Mouse (Mus musculus) liver, embryonic 12.5 days (tissue): ENCODE results near the gene Ptprn2. TPM values are rescaled to one million over a fixed set of nuclear protein-coding genes. Genes with fewer than 3 reads are reported as not detected.

ENCODE experiments used
- ATAC-seq: fragments of 200-750 bp; cut with Nextera tagmentation; 2 replicates; pipeline ENCODE4 v1.8.0; 2017; ENCODE audit warnings: moderate number of reproducible peaks, mild to moderate bottlenecking, moderate library complexity
- H3K27ac ChIP-seq: fragments of 300-500 bp; sonication (generic); 2 replicates; pipeline ENCODE4 v1.5.1; 2016; ENCODE audit warnings: mild to moderate bottlenecking
- H3K27me3 ChIP-seq: fragments of 300-500 bp; sonication (generic); replicated peaks from 2 replicates; pipeline ENCODE4 v1.6.1; 2016; ENCODE audit warnings: mild to moderate bottlenecking, moderate library complexity
- H3K36me3 ChIP-seq: fragments of 300-500 bp; sonication (generic); 2 replicates; pipeline ENCODE4 v1.6.1; 2016; ENCODE audit warnings: mild to moderate bottlenecking, moderate library complexity
- H3K4me1 ChIP-seq: fragments of 300-500 bp; sonication (generic); 2 replicates; pipeline ENCODE4 v1.6.1; 2016
- H3K4me2 ChIP-seq: fragments of 300-500 bp; sonication (generic); 2 replicates; pipeline ENCODE4 v1.6.1; 2016; ENCODE audit warnings: mild to moderate bottlenecking, moderate library complexity
- H3K4me3 ChIP-seq: fragments of 300-500 bp; sonication (generic); 2 replicates; pipeline ENCODE4 v1.5.1; 2016; ENCODE audit warnings: mild to moderate bottlenecking, moderate library complexity
- H3K9ac ChIP-seq: fragments of 300-500 bp; sonication (generic); 2 replicates; pipeline ENCODE4 v1.6.1; 2016; ENCODE audit warnings: mild to moderate bottlenecking, moderate library complexity
- H3K9me3 ChIP-seq: fragments of 300-500 bp; sonication (generic); replicated peaks from 2 replicates; pipeline ENCODE4 v1.6.1; 2016; ENCODE audit warnings: mild to moderate bottlenecking, moderate library complexity
- WGBS: fragments of 180-500 bp; shearing (Covaris S2); methylation state at CpG from one replicate; pipeline ENCODE4 v1.1.7; 2016; ENCODE audit not compliant: insufficient replicate concordance; 5-methylcytosine and 5-hydroxymethylcytosine counted together
- polyA plus RNA-seq: library from polyadenylated mRNA; unstranded; fragments of >200 nt; fragmentation: Nextera tagmentation; extraction: Ambion mirVana; gene quantifications from 2 replicates; pipeline ENCODE4 v1.2.1, GENCODE M21; 2016

Gene Ptprn2
- polyA plus RNA-seq, 1 experiment from 2014 or later, result not detected

DNA sequence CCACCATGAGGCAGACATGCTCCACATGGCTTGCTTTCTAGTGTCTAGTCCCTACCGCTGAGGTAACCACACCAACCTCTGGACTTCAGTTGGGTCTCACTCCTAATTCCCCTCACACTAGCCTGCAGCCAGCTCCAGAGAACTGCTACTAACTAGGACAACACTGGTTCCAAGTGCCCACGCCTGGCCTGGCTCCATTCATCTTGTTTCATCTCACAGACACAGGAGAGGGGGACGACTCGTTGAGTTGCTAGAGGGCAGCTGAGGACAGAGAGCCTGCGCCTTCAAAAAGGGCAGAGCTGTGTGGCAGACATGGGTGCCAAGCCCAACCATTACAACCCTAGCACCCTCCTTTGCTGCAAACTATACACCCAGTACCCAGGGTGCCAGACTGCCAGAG is 593.4 kb downstream of the Ptprn2 start:
- whole genome bisulfite sequencing, result 63% methylated on average over 5 of the region's 5 CpGs
- H3K27ac ChIP-seq, result no peak overlapping the region
- no peak overlapping the region for H3K9ac ChIP-seq
- H3K36me3 ChIP-seq, result no peaks in the 10 kb centered on the region
- H3K4me2 ChIP-seq, result no peak overlapping the region
- H3K4me1 ChIP-seq, result no peaks in the 10 kb centered on the region
- no peaks in the 10 kb centered on the region for H3K9me3 ChIP-seq
- no peaks in the 10 kb centered on the region for H3K27me3 ChIP-seq
- H3K4me3 ChIP-seq, result no peak overlapping the region
- ATAC-seq, result no peak

DNA sequence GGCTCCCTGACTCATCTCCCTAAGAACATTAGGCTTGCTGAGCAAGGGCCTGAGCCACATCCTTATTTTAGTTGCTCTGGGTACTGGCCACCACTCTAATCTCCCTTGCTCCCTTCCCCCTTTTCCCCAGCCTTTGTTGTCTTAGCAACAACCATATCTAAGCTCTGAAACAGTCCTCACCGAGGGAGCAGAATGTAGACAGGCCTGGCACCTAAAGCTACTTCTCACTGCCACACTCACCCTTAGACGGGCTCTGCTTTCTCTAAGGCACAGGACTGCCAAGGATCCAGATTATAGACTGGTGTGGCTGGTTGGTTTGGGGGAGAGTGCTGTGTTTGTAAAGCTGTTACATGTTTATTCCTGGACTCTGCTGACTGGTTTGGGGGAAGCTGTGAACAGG is 594.2 kb downstream of the Ptprn2 start:
- Histone ChIP-seq H3K9ac (no peak overlapping the region), H3K27me3 (no peaks in the 10 kb centered on the region), H3K4me3 (no peak overlapping the region), H3K4me1 (no peaks in the 10 kb centered on the region), H3K27ac (no peak overlapping the region), H3K9me3 (no peaks in the 10 kb centered on the region), H3K4me2 (no peak overlapping the region), H3K36me3 (no peaks in the 10 kb centered on the region)
- 41% methylated on average over 2 of the region's 2 CpGs for WGBS
- ATAC-seq, result no peak

DNA sequence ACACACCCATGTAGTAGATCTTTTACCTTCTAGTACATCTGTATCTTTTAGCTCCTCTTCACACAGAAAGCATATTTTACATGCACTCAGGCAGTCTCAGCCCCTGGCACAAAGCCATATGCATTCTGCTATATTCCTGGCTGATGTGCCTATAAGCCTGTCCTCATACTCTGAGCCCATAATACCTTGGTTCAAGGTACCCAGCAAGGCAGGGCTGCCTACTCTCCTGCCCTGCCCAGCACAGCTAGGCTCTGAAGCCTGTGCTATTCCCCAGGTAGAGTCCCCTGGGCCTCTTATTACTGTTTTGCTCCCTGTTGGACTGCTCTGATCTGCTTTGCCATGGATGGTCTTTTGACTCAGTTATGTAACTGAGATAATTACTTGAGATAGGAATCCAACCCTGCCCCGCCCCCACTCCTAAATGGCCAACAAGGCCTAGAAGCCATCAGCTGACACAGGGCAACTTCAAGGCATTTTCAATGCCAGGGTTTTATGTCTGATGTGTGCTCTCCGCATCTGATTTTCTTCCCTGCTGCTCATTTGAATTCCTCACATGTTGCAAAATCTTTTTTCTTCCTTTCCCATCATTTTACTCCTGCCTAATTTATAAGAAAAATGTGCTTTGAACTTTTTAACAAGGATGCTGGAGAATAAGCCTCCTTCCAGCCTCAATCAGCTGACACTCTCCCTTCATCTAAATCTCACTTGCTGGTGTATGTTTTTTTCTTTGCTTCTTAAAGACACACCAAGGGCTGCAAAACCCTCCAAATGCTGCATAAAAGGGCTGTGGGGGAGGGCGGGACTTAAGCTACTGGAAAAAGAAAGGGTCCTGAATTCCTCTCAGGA is 598.6 kb downstream of the Ptprn2 start:
- Histone ChIP-seq H3K9ac (no peak overlapping the region), H3K9me3 (no peaks in the 10 kb centered on the region), H3K27me3 (no peaks in the 10 kb centered on the region), H3K4me3 (no peak overlapping the region), H3K36me3 (no peaks in the 10 kb centered on the region), H3K27ac (no peak overlapping the region), H3K4me2 (no peak overlapping the region), H3K4me1 (no peaks in the 10 kb centered on the region)
- no peak for ATAC-seq
- WGBS, result 69% methylated on average over 3 of the region's 3 CpGs

DNA sequence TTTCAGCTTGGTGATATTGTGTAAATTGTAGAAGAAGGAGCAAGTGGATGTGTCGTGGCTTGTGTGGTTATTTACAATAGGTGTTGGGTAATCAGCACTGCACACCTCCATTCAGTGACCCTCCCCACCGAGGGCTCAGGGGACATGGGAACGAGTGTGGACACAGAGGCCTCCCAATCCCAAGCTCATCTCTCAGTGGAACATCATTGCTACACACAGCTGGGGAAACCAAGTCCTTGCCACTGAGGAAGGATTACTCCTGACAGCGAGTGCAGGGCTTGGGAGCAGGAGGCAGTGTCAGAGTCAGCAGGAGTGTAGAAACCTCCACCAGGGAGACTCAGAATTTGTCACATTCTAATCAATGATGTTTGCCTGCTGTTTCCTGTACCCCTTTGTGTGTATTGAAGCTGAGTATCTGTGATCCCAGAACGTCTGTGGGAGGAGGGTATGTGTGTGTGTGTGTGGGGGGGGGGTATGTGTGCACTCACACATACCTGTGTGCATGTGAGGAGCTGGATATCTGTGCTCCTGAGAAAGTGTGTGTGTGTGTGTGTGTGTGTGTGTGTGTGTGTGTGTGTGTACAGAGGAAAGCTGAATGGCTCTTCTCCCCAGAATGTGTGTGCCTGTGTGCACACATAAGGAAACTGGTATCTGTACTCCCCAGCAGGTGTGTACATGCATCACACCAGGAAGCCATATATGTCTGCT is 599.3 kb downstream of the Ptprn2 start:
- Histone ChIP-seq H3K36me3 (no peaks in the 10 kb centered on the region), H3K9me3 (no peaks in the 10 kb centered on the region), H3K4me2 (no peak overlapping the region), H3K4me1 (no peaks in the 10 kb centered on the region), H3K9ac (no peak overlapping the region), H3K4me3 (no peak overlapping the region), H3K27me3 (no peaks in the 10 kb centered on the region), H3K27ac (no peak overlapping the region)
- ATAC-seq, result no peak
- WGBS, result 39% methylated on average over 5 of the region's 5 CpGs

DNA sequence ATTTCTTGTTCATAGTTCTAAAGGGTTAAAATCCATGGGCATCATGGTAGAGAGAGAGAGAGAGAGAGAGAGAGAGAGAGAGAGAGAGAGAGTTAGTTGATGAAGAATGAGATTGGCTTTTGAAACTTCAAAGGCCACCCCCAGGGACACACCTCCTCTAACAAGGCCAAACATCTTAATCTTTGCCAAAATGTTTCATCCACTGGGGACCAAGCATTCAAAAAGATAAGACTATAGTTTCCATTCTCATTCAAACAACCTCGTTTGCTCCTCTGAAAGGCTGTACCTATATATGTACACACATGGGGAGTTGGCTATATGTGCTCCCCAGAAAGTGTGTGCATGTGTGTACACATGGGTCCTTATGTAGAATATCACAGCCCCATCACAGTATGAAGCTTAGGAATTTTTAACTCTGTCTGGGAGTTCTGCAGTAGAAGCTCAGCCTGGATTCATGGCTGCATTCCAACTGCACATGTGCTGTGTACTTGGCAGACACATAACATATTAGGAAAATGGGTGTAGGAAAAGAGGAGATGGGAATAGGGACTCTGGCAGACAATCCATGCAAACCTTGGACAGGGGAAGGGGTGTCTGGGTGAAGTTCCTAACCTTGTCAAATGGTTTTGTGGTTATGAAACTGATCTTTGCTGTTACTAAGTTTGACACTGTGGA is 600.3 kb downstream of the Ptprn2 start:
- no peaks in the 10 kb centered on the region for H3K27me3 ChIP-seq
- H3K27ac ChIP-seq, result no peak overlapping the region
- H3K4me3 ChIP-seq, result no peak overlapping the region
- no peak overlapping the region for H3K4me2 ChIP-seq
- 10% methylated on average over 1 of the region's 1 CpGs for WGBS
- H3K4me1 ChIP-seq, result no peaks in the 10 kb centered on the region
- H3K9me3 ChIP-seq, result no peaks in the 10 kb centered on the region
- ATAC-seq, result no peak
- H3K36me3 ChIP-seq, result no peaks in the 10 kb centered on the region
- H3K9ac ChIP-seq, result no peak overlapping the region

DNA sequence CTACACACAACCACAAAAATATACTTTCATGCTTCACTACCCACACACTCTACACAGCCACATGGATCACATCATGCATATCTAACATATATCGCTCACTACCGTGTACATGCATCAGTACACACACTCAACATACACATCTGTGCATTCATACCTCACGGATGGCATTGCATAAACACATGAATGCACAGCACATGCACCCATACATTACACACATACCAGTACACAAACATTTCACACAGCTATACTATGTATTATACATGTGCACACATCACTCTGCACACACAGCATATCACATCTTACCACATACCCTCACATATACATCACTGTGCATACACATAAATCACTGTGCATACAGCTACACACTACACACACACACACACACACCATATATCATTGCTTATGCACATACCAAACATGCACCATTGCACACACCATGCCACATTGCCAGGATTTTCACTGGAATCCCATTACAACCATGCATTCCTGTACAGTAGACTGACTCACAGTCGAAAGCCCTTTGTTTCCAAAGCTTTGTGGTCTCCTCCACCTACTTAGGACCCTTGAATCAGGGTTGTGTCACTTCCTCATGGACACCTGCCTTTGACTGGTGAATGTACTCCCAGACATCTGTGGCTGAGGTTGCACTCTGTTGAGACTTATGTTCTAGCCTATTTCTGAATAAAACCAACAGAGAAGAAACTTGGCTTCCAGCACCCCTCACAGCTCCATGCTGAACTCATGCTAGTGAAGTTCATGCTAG is 607.0 kb downstream of the Ptprn2 start:
- Histone ChIP-seq H3K4me1 (no peaks in the 10 kb centered on the region), H3K36me3 (no peaks in the 10 kb centered on the region), H3K4me3 (no peak overlapping the region), H3K9me3 (no peaks in the 10 kb centered on the region), H3K27me3 (no peaks in the 10 kb centered on the region), H3K27ac (no peak overlapping the region), H3K4me2 (no peak overlapping the region), H3K9ac (no peak overlapping the region)
- no peak for ATAC-seq
- WGBS, result 75% methylated on average over 4 of the region's 4 CpGs

DNA sequence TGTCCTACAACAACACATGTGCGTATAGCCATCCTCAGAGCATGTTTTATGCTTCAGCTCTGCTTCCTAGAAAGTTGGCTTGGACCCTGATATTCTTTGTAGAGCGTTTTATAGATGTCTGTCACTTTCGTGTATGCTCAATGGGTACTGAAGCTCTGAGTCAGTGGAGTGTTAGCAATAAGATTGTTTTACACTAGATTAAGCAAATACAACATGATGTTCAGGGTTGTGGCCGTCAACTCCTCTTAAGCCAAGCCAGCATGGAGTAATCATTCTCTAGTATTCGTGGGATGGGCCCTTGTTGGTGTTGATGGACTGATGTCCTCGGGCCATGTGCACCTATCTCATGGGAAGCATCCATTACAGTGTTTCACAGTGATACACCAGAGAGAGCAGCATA is 610.4 kb downstream of the Ptprn2 start:
- Histone ChIP-seq H3K27ac (no peak overlapping the region), H3K4me3 (no peak overlapping the region), H3K4me2 (no peak overlapping the region), H3K27me3 (no peaks in the 10 kb centered on the region), H3K9me3 (no peaks in the 10 kb centered on the region), H3K9ac (no peak overlapping the region), H3K36me3 (no peaks in the 10 kb centered on the region), H3K4me1 (peaks cover 15% of the 10 kb centered on the region)
- ATAC-seq, result no peak
- 56% methylated on average over 6 of the region's 6 CpGs for whole genome bisulfite sequencing

DNA sequence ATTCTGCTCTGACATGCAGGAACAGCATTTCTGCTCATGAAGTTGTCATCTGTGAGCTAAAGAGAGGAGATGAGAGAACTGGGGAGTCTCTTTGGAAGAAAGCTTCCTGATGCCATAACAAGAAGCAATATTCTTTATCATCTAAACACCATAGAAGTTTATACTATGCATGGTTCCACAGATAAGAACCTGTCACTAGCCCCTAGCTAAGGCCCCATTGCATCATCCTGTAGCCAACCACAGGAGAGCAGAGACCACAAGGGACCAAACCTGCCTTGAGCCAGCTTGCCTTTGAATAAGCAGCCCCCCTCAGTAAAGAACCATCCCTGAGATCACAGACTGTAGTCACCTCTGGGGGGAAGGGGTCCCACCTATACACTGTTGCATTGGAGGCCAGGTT is 612.8 kb downstream of the Ptprn2 start:
- H3K9ac ChIP-seq, result no peak overlapping the region
- H3K36me3 ChIP-seq, result no peaks in the 10 kb centered on the region
- H3K4me3 ChIP-seq, result no peak overlapping the region
- no peak overlapping the region for H3K27ac ChIP-seq
- ATAC-seq, result peak; percentile 84
- peak overlapping the region; percentile 5; the same call in 1 of the 2 replicates for H3K4me2 ChIP-seq
- H3K9me3 ChIP-seq, result no peaks in the 10 kb centered on the region
- H3K4me1 ChIP-seq, result peaks cover 15% of the 10 kb centered on the region
- H3K27me3 ChIP-seq, result no peaks in the 10 kb centered on the region

DNA sequence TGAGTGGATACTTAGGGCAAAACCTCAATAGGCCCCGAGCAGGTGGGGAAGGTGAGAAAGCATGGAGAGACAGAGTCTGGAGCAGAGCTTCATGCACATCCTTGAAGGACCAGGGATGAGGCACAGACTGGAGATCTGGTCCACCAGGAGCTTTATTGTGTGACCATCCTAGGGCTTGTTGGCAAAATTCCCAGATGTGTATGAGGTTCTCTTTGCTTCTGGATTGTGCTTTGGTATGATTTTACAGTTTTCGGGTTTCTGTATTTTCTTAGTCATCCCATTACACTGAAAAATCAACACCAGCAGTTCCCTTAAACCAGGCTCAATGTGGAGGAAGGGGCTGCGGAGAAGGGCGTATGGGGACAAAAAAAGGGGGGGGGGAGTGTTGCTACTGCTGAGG is 621.2 kb downstream of the Ptprn2 start:
- WGBS, result 42% methylated on average over 4 of the region's 4 CpGs
- H3K4me2 ChIP-seq, result no peak overlapping the region

DNA sequence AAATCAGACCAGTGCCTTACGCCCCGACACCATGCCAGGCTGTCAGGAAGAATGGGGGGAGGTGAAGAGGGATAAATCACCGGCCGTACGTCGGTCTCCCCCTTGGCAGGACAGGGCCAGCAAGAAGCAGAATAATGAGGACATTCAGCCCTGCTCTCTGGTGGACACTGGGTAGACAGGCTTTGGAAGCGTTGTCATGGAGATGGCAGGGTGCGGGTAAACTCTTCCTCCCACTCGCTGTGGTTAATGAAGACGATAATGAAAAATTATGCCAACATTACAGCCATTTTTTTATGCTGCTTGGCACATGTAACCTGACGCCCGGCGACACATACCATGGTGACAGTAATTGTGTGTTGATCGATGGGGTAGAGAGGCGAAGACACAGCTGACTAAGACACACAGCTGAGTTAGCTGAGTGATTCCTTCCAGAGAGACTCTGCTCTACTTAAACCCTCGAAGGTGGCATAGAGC is 621.7 kb downstream of the Ptprn2 start:
- no peak for ATAC-seq
- Histone ChIP-seq H3K27ac (no peak overlapping the region), H3K27me3 (no peaks in the 10 kb centered on the region; the same call in 1 of the 2 replicates), H3K36me3 (no peaks in the 10 kb centered on the region), H3K4me1 (no peaks in the 10 kb centered on the region), H3K4me2 (no peak overlapping the region), H3K9me3 (no peaks in the 10 kb centered on the region), H3K9ac (no peak overlapping the region), H3K4me3 (no peak overlapping the region)
- 56% methylated on average over 16 of the region's 16 CpGs for WGBS

More for the DNA sequence above, 621.2 kb downstream of the Ptprn2 start:
- H3K4me3 ChIP-seq, result no peak overlapping the region
- H3K27ac ChIP-seq, result no peak overlapping the region
- H3K4me1 ChIP-seq, result no peaks in the 10 kb centered on the region
- no peak overlapping the region for H3K9ac ChIP-seq
- no peaks in the 10 kb centered on the region for H3K9me3 ChIP-seq
- H3K36me3 ChIP-seq, result no peaks in the 10 kb centered on the region
- no peak for ATAC-seq
- H3K27me3 ChIP-seq, result no peaks in the 10 kb centered on the region; the same call in 1 of the 2 replicates

DNA sequence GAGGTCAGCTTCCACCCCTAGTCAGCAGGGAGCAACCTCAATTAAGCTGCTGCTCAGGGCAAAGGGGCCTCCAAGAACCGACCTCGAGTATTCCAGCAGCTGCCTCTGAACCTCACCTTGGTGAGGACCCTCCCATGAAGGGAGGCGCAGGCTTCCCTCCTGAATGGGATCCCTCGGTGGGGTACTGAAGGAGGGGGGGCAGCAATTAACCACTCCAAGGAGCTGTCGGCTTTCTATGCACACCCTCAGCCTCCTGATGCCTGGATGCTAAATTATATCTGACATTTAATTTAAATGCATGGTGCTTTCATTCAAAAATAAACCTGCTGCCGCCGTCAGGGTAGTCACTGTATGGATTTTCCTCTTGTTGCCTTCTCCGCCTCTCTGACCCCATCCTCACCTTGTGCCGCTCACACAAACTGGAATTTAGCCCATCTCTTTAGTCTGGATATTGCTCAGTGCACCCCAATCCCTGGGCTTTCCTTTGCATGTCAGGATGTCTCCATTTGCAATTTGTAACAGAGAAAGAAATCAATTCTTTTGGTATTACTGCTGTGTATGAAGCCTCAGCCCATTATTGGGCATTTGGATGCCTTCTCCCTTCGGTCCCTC is 629.8 kb downstream of the Ptprn2 start:
- H3K27me3 ChIP-seq, result no peaks in the 10 kb centered on the region; the same call in 1 of the 2 replicates
- no peak overlapping the region for H3K4me3 ChIP-seq
- 59% methylated on average over 10 of the region's 10 CpGs for whole genome bisulfite sequencing
- no peaks in the 10 kb centered on the region for H3K4me1 ChIP-seq
- no peak for ATAC-seq
- H3K27ac ChIP-seq, result no peak overlapping the region
- H3K9me3 ChIP-seq, result no peaks in the 10 kb centered on the region
- no peak overlapping the region for H3K9ac ChIP-seq
- no peaks in the 10 kb centered on the region for H3K36me3 ChIP-seq
- H3K4me2 ChIP-seq, result no peak overlapping the region
